Mouse (Mus musculus) hindbrain, embryonic 12.5 days (tissue): ENCODE data around the gene Pigg. TPM values are rescaled to one million over a fixed set of nuclear protein-coding genes. Genes with fewer than 3 reads are reported as not detected.
"Not testable (repeated sequence)": the region's sequence is repeated elsewhere in the genome, so short reads cannot be mapped to it uniquely, and the experiment has no call there.

ENCODE experiments used
- ATAC-seq: fragments of 200-750 bp; cut with Nextera tagmentation; 2 replicates; pipeline ENCODE4 v1.8.0; 2017; ENCODE audit warnings: moderate TSS enrichment; ENCODE audit not compliant: low FRiP score
- H3K27ac ChIP-seq: fragments of 300-500 bp; sonication (generic); 2 replicates; pipeline ENCODE4 v1.5.1; 2016; ENCODE audit warnings: mild to moderate bottlenecking
- H3K27me3 ChIP-seq: fragments of 300-500 bp; sonication (generic); 2 replicates; pipeline ENCODE4 v1.6.1; 2016; ENCODE audit warnings: mild to moderate bottlenecking
- H3K36me3 ChIP-seq: fragments of 300-500 bp; sonication (generic); 2 replicates; pipeline ENCODE4 v1.6.1; 2016; ENCODE audit warnings: mild to moderate bottlenecking
- H3K4me1 ChIP-seq: fragments of 300-500 bp; sonication (generic); 2 replicates; pipeline ENCODE4 v1.6.1; 2016
- H3K4me2 ChIP-seq: fragments of 300-500 bp; sonication (generic); replicated peaks from 2 replicates; pipeline ENCODE4 v1.6.1; 2016; ENCODE audit warnings: mild to moderate bottlenecking
- H3K4me3 ChIP-seq: fragments of 300-500 bp; sonication (generic); 2 replicates; pipeline ENCODE4 v1.5.1; 2016; ENCODE audit warnings: mild to moderate bottlenecking
- H3K9ac ChIP-seq: fragments of 300-500 bp; sonication (generic); 2 replicates; pipeline ENCODE4 v1.6.1; 2016; ENCODE audit warnings: mild to moderate bottlenecking, moderate library complexity
- H3K9me3 ChIP-seq: fragments of 300-500 bp; sonication (generic); replicated peaks from 2 replicates; pipeline ENCODE4 v1.6.1; 2016; ENCODE audit warnings: mild to moderate bottlenecking
- WGBS: fragments of 180-500 bp; shearing (Covaris S2); methylation state at CpG from one replicate; pipeline ENCODE4 v1.1.7; 2016; 5-methylcytosine and 5-hydroxymethylcytosine counted together
- polyA plus RNA-seq: library from polyadenylated mRNA; unstranded; fragments of >200 nt; fragmentation: Nextera tagmentation; extraction: Ambion mirVana; gene quantifications from 2 replicates; pipeline ENCODE4 v1.2.1, GENCODE M21; 2016

The Pigg gene
- polyA plus RNA-seq: 6.7 and 7.0 TPM in 2 replicates

- peak; percentile 98 for ATAC-seq
- under 1% methylated on average over 57 of the region's 57 CpGs for WGBS
- peak within 1 kb of the TSS; percentile 68 for H3K4me2 ChIP-seq
- H3K4me1 ChIP-seq: peaks cover 7% of the 10 kb centered on the region
- H3K9me3 ChIP-seq: no peaks in the 10 kb centered on the region
- H3K27ac ChIP-seq: peak within 1 kb of the TSS; percentile 79
- no peaks in the 10 kb centered on the region for H3K27me3 ChIP-seq
- no peaks in the 10 kb centered on the region for H3K36me3 ChIP-seq
- H3K4me3 ChIP-seq: peak within 1 kb of the TSS; percentile 69
- H3K9ac ChIP-seq: peak within 1 kb of the TSS; percentile 78
These were observed at the start of gene Pigg for GRCm38 (mm10) chr5:108312224-108313064. Gene Pigg, plus strand, starts transcription at chr5:108312609.

- no peaks in the 10 kb centered on the region for H3K9me3 ChIP-seq
- no peaks in the 10 kb centered on the region for H3K27me3 ChIP-seq
- no peak overlapping the region for H3K9ac ChIP-seq
- 40% methylated on average over 4 of the region's 4 CpGs for WGBS
- no peak overlapping the region for H3K27ac ChIP-seq
- H3K4me1 ChIP-seq: peaks cover 2% of the 10 kb centered on the region
- no peak overlapping the region for H3K4me2 ChIP-seq
- no peaks in the 10 kb centered on the region for H3K36me3 ChIP-seq
- ATAC-seq: no peak
- H3K4me3 ChIP-seq: no peak overlapping the region
These were observed 49.7 kb upstream of the Pigg start for GRCm38 (mm10) chr5:108262722-108263121.

- ATAC-seq, H3K4me1 ChIP-seq, H3K4me2 ChIP-seq, H3K9ac ChIP-seq, H3K27ac ChIP-seq, H3K4me3 ChIP-seq, H3K9me3 ChIP-seq, H3K27me3 ChIP-seq, H3K36me3 ChIP-seq: not testable (repeated sequence)
- WGBS: 84% methylated on average over 1 of the region's 1 CpGs
These were observed 48.6 kb upstream of the Pigg start for GRCm38 (mm10) chr5:108263785-108264184.

DNA sequence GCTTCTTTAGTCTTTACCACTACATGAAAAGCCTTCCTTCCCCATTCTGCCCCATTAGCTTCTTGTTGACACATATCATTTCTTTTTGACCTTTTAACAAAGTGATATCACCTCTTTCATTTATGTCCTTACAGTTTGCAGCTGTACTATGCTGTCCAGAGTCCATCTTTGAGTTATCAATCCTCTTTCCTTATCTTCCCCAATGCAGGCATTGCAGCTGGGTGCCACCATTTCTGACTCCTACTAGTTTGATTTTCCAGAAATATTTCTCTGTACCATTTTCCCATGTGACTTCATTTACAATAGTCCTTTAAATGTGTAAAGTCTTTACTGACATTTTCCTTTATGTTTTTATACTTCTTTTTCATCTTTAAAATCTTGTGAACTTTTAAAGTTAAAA is 45.4 kb upstream of the Pigg start:
- Histone ChIP-seq H3K4me1 (peaks cover 25% of the 10 kb centered on the region), H3K27ac (no peak overlapping the region), H3K36me3 (no peaks in the 10 kb centered on the region), H3K9me3 (no peaks in the 10 kb centered on the region), H3K4me3 (no peak overlapping the region), H3K4me2 (no peak overlapping the region), H3K9ac (no peak overlapping the region), H3K27me3 (no peaks in the 10 kb centered on the region)
- ATAC-seq: no peak

DNA sequence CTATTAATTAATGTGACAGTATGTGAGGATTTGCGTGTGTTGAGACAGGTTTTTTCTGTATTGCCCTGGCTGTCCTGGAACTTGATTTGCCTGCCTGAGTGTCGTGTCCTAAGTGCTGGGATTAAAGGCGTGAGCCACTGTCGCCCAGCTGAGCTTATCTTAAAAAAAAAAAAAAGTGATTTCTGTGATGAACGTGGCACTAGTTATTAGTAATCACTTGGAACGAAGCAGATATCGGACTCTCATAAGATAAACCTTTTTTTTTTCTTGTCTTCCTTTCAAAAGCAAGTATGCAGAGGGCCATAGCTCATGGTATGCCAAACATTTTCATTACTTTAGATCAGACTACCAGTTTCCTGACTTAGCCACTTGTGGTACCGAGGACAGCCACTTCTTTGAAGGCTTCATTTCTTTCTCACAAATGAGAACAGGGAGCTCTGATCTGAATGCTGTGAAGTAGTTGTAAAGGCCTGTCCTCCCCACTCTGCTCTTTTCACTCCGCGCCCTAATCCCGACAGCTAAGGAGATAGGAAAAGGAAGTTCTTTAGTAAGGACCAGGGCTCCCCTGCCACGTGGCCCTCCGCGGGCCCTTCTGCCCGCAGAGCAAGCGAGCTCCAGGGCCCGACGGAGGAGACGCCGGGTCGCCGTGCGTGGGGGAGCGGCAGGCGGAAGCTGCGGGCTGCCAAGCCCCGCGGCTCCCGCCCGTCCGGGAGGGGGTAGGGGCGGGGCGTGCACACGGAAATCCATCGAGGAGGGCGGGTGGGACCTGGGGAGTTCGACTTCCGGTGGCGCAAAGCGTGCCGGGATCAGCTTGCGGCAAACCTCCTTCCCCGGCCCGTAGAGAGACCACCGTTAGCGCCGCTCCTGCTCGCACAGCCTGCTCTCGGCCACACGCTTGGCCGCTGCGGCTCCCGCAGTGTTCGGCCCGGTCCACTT is 44.0 kb upstream of the Pigg start, which contains the start of gene Dr1:
Dr1 (plus strand) TSS at position 771 of the 936 bp plus-strand sequence.
- H3K27ac ChIP-seq: peak within 1 kb of the TSS; percentile 91
- H3K4me1 ChIP-seq: peaks cover 28% of the 10 kb centered on the region
- H3K4me2 ChIP-seq: peak within 1 kb of the TSS; percentile 94
- WGBS: 4% methylated on average over 52 of the region's 55 CpGs
- peak within 1 kb of the TSS; percentile 96 for H3K9ac ChIP-seq
- peak within 1 kb of the TSS; percentile 79 for H3K4me3 ChIP-seq
- no peaks in the 10 kb centered on the region for H3K9me3 ChIP-seq
- H3K36me3 ChIP-seq: no peaks in the 10 kb centered on the region
- ATAC-seq: peak; percentile 99
- H3K27me3 ChIP-seq: no peaks in the 10 kb centered on the region

GRCm38 (mm10) chr5:108269063-108269810 is 43.2 kb upstream of the Pigg start:
- peak; percentile 75 for ATAC-seq
- H3K4me1 ChIP-seq: peaks cover 28% of the 10 kb centered on the region
- no peaks in the 10 kb centered on the region for H3K9me3 ChIP-seq
- H3K4me3 ChIP-seq: peak overlapping the region; percentile 79
- no peaks in the 10 kb centered on the region for H3K27me3 ChIP-seq
- H3K4me2 ChIP-seq: peak overlapping the region; percentile 94
- WGBS: under 1% methylated on average over 44 of the region's 44 CpGs
- no peaks in the 10 kb centered on the region for H3K36me3 ChIP-seq
- peak overlapping the region; percentile 91 for H3K27ac ChIP-seq
- peak overlapping the region; percentile 96 for H3K9ac ChIP-seq

- ATAC-seq: no peak
- Histone ChIP-seq H3K27ac (no peak overlapping the region), H3K36me3 (no peaks in the 10 kb centered on the region), H3K4me3 (peak overlapping the region; percentile 79), H3K4me1 (peaks cover 28% of the 10 kb centered on the region), H3K27me3 (no peaks in the 10 kb centered on the region), H3K9me3 (no peaks in the 10 kb centered on the region), H3K9ac (peak overlapping the region; percentile 96), H3K4me2 (peak overlapping the region; percentile 94)
- 22% methylated on average over 7 of the region's 7 CpGs for WGBS
These were observed 42.6 kb upstream of the Pigg start for GRCm38 (mm10) chr5:108269811-108270151.

DNA sequence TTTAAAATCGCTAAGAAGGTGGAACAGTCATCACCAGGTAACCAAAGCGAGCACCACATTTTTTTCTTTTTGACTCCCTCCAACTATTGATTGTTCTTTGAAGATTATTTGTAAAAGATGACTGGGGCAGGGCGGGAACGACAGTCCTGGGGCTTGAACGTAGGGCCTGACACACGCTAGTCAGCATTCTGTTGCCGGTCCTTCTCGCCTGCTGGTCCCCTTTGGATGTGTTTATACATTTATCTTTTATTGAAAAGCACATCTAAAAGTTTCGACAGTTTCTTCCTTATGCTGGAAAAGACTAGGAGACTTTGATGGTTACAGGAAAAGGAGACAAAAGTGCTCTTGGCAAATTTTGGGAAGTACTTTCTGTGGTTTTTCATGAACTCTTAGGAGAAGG is 42.0 kb upstream of the Pigg start:
- peaks cover 28% of the 10 kb centered on the region for H3K4me1 ChIP-seq
- no peak overlapping the region for H3K27ac ChIP-seq
- 56% methylated on average over 9 of the region's 9 CpGs for WGBS
- peak overlapping the region; percentile 79 for H3K4me3 ChIP-seq
- H3K4me2 ChIP-seq: peak overlapping the region; percentile 94
- no peak for ATAC-seq
- H3K36me3 ChIP-seq: 0 out of 2 replicates have a peak, but pooled peaks cover 3% of the 10 kb centered on the region
- H3K9me3 ChIP-seq: no peaks in the 10 kb centered on the region
- peak overlapping the region; percentile 96 for H3K9ac ChIP-seq
- no peaks in the 10 kb centered on the region for H3K27me3 ChIP-seq

- H3K4me3 ChIP-seq: not testable (repeated sequence)
- peak overlapping the region; percentile 94 for H3K4me2 ChIP-seq
These were observed 41.1 kb upstream of the Pigg start for GRCm38 (mm10) chr5:108271345-108271744.

DNA sequence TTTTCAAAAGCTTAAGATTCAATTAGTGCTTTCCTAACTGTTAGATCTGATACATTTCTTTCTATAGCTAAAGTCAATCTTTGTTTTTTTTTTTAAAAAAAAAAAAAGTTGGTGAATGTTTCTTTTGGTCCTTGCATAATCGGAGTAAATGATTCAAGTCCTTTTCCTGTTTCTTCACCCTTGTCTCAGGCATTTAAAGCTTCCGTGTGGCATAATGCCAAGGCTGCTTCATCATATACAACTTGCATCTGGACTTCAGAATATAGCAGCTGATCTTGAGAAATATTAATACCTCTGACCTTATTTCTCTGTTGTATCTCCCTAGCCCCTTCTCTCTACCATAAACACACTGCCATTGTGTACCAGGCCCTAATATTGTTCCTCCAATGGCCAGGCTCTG is 25.5 kb upstream of the Pigg start:
- ATAC-seq: no peak
- no peaks in the 10 kb centered on the region for H3K4me1 ChIP-seq
- H3K27me3 ChIP-seq: no peaks in the 10 kb centered on the region
- WGBS: 89% methylated on average over 2 of the region's 2 CpGs
- H3K27ac ChIP-seq: no peak overlapping the region
- no peak overlapping the region for H3K9ac ChIP-seq
- H3K9me3 ChIP-seq: no peaks in the 10 kb centered on the region; the same call in 1 of the 2 replicates
- H3K4me3 ChIP-seq: no peak overlapping the region
- H3K4me2 ChIP-seq: no peak overlapping the region
- no peaks in the 10 kb centered on the region for H3K36me3 ChIP-seq

More at GRCm38 (mm10) chr5:108271345-108271744, 41.1 kb upstream of the Pigg start:
- WGBS: 94% methylated on average over 6 of the region's 6 CpGs
- not testable (repeated sequence) for H3K9ac ChIP-seq, H3K27ac ChIP-seq, H3K9me3 ChIP-seq, H3K36me3 ChIP-seq, ATAC-seq, H3K27me3 ChIP-seq
- peaks cover 28% of the 10 kb centered on the region for H3K4me1 ChIP-seq

GRCm38 (mm10) chr5:108301567-108301966 is 10.8 kb upstream of the Pigg start:
- Histone ChIP-seq H3K36me3 (no peaks in the 10 kb centered on the region), H3K27ac (no peak overlapping the region), H3K4me3 (no peak overlapping the region), H3K9ac (no peak overlapping the region), H3K4me2 (no peak overlapping the region), H3K9me3 (no peaks in the 10 kb centered on the region), H3K4me1 (no peaks in the 10 kb centered on the region), H3K27me3 (no peaks in the 10 kb centered on the region)
- no peak for ATAC-seq
- 59% methylated on average over 3 of the region's 3 CpGs for WGBS
